Mouse (Mus musculus): ENCODE results near the gene Spop. TPM values are rescaled to one million over a fixed set of nuclear protein-coding genes. Genes with fewer than 3 reads are reported as not detected.
A peak's percentile ranks its signal among the peaks of the same experiment; 100 is the strongest.
"Not testable (repeated sequence)": the region's sequence is repeated elsewhere in the genome, so short reads cannot be mapped to it uniquely, and the experiment has no call there.

Spop gene
- total RNA-seq, 2 experiments from 2014 or later: 61.7 to 75.5 TPM

DNA sequence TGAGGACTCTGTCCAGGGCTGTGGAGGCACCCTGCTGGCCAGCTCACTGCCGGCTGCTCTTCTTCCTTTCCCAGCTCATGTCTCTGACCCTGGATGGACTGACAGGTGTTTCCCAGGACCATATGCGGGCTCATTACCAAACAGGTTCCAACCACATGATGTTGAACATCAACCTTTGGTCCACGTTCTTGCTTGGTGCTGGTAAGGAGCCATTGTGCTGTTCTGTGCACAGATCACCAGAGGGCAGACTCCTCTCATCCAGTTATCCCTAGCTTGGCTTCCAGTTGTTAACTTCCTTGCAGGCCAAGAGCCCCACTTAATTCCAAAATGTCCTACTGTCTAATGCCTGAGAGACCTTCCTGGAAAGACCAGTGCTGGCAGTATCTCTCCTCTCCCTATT lies 24.9 kb upstream of the Spop start:
- ATAC-seq (replicated peaks; ENCODE audit: low FRiP score, poor library complexity, severe bottlenecking): no peak

DNA sequence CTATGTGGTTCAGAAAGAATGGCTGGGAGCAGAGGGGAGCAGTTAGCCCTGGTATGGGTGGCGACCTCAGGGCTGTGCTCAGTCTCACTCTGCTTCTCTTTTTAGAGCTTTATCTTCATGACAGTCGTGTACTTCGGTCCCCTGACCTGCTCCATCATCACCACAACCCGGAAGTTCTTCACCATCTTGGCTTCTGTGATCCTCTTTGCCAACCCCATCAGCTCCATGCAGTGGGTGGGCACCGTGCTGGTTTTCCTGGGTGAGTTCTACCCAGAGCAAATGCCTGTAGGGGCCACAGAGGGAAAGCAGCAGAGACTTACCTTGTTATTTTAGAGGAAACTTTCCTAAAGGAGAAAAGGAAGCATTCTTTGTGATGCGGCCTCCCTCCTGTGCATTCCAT lies 23.5 kb upstream of the Spop start:
- no peak for ATAC-seq (replicated peaks; ENCODE audit: low FRiP score, poor library complexity, severe bottlenecking)

DNA sequence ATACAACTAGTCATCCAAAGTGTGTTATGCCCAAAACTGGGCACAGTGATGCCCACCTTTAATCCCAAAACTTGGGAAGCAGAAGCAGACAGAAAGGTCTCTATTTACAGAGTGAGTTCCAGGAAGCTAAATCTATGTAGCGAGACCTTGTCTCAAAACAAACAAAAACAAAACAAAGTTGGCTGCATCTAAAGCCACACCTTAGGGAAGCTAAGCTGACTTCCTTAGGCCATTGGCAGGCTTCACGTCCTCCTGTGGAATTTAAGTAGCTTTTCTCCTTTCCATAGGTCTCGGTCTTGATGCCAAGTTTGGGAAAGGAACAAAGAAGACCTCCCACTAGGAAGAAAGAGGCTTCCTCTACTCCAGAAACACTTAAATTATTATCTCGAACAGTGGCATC lies 22.7 kb upstream of the Spop start:
- no peak for ATAC-seq (replicated peaks; ENCODE audit: low FRiP score, poor library complexity, severe bottlenecking)

DNA sequence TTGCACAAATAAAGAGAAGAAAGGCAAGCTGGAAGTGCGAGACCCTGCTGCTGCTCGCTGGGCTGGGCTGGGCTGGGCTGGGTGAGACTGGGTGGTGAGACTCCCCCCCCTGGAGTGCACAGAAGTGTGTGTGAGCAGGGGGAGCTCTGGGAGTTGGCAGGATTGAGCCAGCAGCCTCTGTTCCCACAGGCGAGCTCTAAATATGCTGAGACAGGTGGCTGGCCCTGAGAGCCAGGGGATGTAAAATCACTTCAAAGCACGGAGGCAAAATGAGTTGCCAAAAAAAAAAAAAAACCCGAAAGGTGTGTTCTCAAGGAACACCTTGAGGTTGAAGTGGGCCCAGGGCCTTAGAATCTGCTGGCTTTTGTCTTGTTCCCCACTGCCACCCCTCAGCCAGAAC lies 22.1 kb upstream of the Spop start:
- ATAC-seq (replicated peaks; ENCODE audit: low FRiP score, poor library complexity, severe bottlenecking): no peak

DNA sequence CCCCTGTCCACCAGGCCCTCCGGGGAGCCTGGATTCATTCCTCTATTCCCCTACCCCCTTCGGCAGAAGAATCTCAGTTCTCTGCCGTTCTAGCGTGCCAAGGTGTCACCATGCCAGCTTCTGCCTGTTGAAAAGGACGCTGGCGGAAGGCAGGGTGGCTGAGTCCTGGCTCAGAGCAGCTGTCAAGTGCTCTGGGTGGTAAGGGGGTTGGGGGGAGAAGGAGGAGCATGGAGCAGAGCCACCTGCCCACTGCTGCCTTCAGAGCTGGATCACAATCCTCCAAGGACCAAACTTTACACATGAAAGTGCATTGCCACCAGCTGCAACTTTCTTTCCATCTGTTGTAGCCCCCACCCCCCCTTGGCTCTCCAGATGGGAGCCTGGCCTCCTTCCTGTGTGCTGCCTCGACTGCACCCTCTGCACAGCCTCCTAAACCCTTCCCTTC lies 21.6 kb upstream of the Spop start:
- no peak for ATAC-seq (replicated peaks; ENCODE audit: low FRiP score, poor library complexity, severe bottlenecking)

DNA sequence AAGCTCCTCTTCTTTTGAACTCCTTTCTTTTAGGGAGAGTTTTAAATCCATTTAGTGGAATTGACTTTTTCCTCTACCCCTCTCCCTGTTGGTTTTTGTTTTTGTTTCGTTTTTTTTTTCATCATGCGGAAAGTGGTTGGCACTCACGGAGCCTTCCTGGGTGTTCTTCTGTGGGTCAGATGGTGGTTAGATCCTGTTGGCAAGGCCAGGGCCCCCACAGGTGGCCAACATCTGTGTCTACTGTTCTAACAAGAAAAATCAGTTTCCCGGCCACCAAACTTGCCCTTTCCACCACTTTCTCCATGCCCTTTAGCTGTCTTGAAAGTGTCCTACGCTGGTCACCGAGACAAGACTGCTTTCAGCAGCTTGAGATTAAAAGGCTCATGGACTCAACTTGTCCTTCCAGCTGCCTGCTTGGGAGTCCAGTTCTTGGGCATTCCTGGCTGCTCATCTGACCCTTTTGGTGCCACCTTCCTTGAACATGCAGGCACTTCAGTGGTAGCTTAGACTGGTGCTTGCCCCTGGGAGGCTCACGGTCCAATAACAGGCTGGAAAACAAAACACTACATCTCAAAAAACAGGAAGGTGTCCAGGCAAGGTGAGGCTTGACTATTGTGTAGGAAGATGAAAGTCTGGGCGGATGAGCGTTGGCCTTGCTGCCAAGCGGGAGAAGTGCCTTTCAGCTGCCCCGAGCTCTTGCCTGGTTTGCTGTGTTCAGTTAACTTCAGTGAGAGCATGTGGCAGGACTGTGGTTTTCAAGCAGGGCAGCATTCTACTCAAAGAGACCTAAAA lies 21.0 kb upstream of the Spop start:
- no peak for ATAC-seq (replicated peaks; ENCODE audit: low FRiP score, poor library complexity, severe bottlenecking)

DNA sequence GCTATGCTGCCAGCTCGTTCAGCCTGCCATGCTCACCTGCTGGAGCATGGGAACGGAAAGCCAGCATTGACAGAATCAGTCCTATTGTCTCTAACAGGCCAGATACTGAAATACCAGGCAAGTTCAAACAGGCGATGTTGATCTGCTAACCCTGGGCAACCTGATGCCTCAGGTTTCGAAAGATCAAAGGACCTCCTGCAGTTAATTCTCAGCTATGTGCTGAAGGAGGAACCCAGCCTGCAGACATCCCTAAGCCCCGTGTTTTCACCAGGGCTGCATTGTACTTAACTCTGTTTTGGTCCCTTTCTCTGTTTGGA lies 20.4 kb upstream of the Spop start:
- no peak for ATAC-seq (replicated peaks; ENCODE audit: low FRiP score, poor library complexity, severe bottlenecking)

DNA sequence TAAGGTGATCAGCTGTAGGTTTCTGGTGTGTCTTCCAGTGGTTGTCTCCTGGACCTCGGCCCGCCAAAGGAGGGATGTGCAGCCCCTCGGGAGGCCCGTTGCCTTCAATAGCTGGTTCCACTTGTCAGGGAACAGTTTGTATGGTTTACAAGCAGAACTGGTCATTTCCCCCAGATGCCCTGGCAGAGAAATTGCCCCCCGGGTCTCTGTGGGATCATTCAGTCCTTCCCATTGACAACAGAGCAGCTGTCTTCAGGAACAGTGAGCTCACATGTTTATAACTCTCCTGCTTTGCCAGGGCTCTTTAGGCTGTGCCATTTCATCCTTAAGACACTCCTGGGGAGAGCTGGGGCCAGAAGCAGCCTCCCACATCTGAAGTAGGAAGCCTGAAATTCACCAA lies 19.8 kb upstream of the Spop start:
- no peak for ATAC-seq (replicated peaks; ENCODE audit: low FRiP score, poor library complexity, severe bottlenecking)

DNA sequence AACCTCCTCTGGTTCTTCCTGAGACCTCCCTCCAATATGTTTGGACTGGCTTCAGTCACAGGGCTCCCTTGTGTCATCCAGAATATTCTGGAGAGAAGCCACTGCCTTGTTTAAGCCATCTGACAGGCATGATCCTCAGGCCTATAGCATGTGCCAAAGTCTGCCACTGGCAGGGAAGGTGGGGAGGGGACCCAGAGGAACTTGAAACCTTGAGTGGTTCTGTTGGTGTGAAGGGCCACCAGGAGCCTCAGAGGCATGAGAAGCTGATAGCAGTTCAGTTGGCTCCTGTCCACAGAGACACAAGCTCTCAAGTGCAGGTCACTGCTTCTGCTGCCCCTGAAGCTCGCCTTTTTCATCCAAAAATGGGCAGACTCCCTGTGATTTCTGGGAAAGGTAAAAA lies 17.3 kb upstream of the Spop start:
- no peak for ATAC-seq (replicated peaks; ENCODE audit: low FRiP score, poor library complexity, severe bottlenecking)

DNA sequence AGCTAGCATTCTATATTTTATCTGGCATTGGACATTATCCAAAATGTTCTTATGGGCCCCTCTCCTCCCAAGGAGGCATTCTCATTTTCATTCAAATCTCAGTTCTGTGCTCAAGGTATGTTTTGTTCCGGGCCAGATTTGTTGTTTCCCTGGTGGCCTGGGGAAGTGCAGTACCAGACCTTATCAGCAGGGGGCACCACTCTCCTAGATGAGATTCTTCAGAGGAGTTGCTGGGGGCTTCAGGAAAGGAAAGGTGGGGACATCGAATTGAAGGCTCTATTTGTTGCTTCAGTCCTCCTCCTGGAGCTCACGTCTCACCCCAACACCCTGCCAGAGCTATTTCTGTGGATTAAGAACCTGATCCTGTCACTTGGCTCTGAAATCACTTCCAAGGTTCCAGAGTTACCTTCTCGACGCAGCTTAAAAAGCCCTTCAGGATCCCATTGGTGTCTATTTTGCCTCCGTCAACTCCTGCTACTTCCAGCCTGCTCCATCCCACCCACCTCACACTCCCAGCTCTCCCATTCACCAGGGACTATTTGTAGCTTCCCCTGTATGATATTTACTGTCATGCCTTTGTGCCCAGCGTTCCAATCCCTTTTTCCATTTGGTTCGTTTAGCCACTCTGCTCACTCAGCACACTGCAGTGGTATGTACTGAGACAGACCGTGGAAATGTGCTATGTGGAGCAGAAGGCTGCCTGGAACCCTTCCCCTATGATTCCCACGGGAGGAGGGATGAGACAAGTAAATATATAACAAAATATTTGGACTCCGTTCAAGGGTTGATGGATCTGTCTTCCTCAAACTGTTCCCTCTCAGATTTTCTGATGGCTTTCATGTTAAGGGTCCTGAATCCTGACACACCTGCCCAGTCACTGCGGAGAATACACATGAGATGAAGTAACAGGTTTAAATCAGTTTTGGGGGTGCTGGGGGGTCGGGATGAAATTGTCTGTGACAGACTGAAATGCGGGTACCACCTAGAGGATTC lies 15.7 kb upstream of the Spop start:
- ATAC-seq (replicated peaks; ENCODE audit: low FRiP score, poor library complexity, severe bottlenecking): 0 out of 2 replicates have a peak, but pooled peaks have one; percentile 47

DNA sequence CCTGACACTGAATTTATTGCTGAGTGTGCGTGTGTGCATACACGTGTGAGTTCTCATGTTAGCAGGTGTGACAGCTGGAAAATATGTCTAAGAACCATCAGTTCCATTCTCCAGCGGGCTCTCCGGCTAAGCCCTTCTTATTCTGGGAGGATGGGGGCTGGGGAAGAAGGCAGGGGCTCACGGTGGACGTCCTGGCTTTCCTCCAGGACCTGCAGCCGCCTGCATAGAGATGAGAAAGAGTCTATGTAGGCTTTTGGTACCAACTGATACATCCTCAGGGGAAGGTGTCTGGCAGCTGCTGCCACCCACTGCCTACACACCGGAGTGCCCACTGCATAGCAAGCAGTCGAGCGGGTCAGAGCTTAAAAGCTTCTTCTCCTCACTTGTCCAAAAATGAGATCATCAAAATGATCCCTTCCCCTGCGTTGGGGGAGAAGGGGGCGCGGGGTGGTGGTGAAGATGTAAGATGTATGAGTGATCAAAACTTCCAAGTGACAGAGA lies 14.3 kb upstream of the Spop start:
- no peak for ATAC-seq (replicated peaks; ENCODE audit: low FRiP score, poor library complexity, severe bottlenecking)

DNA sequence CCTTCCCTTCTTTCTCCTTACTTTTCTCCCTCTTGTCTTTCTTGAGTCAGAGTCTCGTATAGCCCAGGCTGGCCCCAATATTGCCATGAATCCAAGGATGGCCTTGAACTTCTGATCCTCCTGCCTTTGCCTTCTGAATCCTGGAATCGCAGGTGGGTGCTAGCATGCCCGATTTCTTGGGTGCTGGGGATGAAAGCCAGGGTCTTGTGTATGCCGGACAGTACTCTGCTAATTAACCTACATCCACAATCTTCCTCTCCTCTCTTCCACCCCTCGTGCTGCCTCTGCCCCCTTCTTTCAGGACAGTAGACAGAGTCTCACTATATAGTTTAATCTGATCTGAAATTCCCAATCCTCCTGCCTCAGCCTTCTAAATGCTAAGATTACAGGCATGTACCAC lies 12.3 kb upstream of the Spop start:
- no peak for ATAC-seq (replicated peaks; ENCODE audit: low FRiP score, poor library complexity, severe bottlenecking)

DNA sequence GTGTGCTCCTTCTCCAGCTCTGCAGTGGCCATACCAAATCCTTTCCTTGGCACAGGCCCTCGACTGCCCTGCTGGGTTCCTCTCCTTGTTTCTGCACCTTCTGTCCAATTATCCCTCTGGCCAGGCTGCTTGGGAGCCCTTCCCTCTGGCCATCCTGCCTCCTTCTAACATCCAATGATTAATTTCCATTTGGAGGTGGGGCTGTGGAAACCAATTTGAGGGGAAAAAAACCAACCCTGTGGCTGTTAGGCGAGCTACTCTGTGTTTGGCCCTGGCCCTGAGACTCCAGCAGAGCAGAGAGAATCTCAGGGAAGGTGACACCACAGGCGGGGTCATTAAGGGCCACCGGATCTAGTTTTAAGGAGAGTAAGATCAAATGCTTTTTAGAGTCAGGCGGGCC lies 11.7 kb upstream of the Spop start:
- no peak for ATAC-seq (replicated peaks; ENCODE audit: low FRiP score, poor library complexity, severe bottlenecking)

DNA sequence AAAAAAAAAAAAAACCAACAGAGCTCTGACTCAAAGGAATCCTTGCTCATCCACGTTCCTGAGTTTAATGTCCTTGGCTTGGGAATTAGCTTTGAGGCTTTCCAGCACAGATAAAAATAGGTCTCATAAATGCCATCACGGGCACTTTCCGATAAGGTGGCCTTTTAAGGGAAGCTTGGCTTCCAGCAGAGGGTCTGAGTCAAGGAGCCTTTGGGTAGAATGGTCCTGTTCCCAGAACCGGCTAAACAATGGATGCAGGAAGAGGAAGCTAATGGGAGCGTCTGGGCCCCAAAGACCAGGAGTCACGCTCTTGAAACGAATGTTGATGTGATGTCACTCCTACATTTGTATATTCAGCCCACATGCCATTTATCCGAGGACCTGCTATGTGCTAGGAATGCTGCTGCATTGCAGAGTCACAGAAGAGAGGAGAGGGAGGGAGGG lies 11.2 kb upstream of the Spop start:
- ATAC-seq (replicated peaks; ENCODE audit: low FRiP score, poor library complexity, severe bottlenecking): no peak

DNA sequence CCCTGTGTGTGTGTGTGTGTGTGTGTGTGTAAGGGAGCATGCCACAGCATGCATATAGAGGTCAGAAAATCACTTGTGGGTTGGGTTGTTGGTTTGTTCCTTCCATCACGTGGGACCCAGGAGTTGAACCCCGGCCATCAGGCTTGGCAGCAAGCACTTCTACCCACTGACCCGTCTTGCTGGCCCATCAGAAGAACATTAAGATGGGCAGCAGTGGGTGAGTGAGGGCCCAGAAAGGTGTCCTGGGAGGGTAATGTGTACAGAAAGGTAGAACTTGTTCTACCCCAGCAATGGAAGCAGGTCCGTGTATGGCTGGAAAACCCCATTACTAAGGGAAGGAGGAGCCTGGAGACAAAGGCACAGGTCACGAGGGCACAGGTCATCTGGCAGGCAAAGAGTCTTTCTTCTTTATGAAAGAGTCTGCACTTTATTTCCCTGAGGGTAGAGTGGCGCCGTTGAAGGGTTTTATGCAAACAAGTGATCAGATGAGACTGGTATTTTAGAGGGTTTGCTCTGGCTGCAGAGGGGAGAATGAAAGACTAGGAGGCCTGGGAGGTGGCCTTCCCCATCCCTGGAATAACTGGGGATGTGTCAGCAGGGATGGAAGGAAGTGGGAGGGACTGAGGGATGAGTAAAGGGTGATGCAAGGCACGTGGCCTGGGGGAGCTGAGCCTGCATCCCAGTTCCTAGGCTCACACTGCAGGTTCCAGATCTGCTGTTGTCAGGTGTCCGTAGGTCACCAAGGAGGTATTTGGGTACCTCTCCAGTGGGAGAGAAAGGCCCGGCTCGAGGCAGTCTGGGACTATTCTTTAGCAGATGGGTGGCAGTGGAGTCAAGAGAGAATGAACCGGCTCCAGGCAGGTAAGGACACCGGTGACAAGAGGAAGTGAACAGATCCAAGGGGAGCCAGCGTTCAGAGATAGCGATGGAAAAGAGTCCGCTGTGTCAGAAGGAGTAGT lies 10.2 kb upstream of the Spop start:
- ATAC-seq (replicated peaks; ENCODE audit: low FRiP score, poor library complexity, severe bottlenecking): no peak

DNA sequence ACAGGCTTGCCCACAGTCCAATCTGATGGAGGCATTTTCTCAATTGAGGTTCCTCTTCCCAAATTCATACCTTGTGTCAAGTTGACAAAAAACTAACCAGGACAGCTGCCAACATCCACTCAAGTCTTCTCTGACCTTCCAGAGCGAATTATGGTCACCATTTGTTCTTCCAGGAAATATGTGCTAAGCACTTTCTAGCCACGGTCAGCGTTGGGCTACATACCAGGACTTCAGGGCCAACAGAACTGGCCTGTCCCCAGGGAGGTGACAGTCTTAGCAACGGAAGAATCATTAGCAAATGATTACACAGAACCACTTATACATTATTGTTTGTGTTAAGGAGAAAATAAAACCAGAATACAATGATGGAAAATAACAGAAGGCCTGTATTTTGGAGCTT lies 8.1 kb upstream of the Spop start:
- no peak for ATAC-seq (replicated peaks; ENCODE audit: low FRiP score, poor library complexity, severe bottlenecking)

DNA sequence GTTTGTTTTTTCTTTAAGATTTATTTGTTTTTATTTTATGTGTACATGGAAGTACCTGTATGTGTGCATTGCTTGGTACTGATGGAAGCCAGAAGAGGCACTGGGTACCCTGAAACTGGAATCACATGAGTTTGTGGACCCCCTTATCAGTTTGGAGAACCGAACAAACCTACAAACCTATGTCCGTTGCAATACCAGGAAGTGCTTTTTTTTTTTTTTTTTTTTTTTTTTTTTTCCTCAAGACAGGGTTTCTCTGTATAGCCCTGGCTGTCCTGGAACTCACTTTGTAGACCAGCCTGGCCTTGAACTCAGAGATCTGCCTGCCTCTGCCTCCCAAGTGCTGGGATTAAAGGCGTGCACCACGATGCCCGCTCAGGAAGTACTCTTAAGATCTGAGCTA lies 7.5 kb upstream of the Spop start:
- ATAC-seq (replicated peaks; ENCODE audit: low FRiP score, poor library complexity, severe bottlenecking): not testable (repeated sequence)

DNA sequence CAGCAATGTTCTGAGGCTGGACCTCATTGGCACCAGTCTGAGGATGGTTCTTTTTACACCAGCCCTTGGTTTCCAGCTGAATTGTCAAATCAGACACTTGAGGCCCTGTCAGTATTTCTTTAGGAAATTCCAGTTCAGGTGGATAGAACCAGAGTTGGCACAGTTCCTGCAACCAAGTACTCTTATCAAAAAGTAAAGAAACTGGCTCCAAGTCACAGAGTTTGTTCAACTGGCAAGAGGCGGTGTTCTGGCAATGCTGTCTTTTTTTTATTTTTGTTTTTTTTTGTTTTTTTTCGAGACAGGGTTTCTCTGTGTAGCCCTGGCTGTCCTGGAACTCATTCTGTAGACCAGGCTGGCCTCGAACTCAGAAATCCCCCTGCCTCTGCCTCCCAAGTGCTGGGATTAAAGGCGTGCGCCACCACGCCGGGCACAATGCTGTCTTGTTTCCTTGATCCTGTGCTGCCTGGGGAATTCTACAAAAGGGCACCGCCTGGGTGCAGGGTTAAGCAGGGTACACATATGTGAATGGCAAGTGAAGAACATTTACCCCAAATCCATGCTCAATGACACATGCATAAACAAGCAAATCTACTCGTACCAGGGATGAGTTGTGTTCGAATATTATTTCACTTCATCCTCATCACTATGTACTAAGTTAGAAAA lies 4.3 kb upstream of the Spop start:
- ATAC-seq (replicated peaks; ENCODE audit: low FRiP score, poor library complexity, severe bottlenecking): no peak

DNA sequence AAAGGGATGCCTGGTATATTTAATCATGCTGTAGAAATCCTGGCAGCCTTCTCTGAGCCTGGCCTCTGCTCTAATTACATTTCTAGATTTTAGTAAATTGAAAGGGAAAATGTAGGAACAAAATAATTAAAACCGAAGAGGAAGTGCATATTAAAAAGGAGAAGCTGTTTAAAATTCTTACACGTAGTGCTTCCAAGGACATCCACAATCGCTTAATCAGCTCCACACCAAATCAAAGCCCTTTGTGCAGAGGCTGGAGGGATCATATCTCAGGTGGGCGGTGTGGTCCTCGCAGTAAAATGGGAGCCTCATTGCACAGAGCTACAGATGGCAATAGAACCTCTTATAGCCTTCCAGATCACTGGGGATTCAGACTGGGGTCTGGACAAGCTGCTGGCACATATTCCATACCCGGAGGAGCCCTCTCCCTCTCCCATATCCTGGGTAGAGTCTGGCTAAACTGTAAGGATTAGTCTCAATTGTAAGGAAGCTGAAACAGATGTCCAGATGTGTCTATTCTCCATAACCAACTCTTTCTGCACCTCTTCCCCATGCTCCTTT lies 2.3 kb upstream of the Spop start:
- ATAC-seq (replicated peaks; ENCODE audit: low FRiP score, poor library complexity, severe bottlenecking): no peak

All from erythroid progenitor cell, adult 5-6 weeks (primary cell).